Mouse (Mus musculus): ENCODE measurements around the gene Sh3bgrl3. TPM values are rescaled to one million over a fixed set of nuclear protein-coding genes. Genes with fewer than 3 reads are reported as not detected.

The Sh3bgrl3 gene
- total and polyA plus RNA-seq, 2 experiments, result 6.0 to 45.0 TPM

DNA sequence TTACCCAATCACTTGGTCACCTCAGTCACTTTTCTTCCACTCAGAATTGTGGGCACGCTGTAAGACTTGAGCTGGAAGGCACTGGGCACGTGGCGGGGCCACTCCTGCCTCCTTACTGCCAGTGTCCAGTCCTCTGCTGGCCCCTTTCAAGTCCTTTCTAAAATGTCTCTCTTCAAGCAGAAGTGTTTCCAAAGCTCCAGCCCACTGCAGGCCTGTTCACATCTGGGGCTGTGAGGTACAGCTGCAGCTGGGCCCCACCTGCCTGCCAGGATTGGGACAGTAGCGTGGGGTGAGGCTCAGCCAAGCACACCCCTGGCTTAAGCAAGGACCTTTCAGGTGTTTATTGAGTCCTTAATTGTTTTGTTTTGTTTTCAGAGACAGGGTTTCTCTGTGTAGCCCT lies 14.6 kb downstream of the Sh3bgrl3 start:
- TF ChIP-seq CTCF (IDR thresholded peaks at IDR 0.05; ENCODE audit: low read depth, low read length), result no peak
- no peak for TF ChIP-seq POLR2A (IDR thresholded peaks at IDR 0.05; ENCODE audit: extremely low read depth, insufficient read depth, low read length)
- H3K4me1 ChIP-seq (ENCODE audit: control insufficient read depth, insufficient read depth, low read length), result no peaks in the 10 kb centered on the region
- H3K27ac ChIP-seq (replicated peaks; ENCODE audit: insufficient read depth, low read depth, low read length), result no peak overlapping the region
- H3K79me2 ChIP-seq (ENCODE audit: control insufficient read depth, insufficient read depth, low read length), result no peaks in the 10 kb centered on the region
- no peak overlapping the region for H3K4me3 ChIP-seq (ENCODE audit: insufficient read depth, low read depth, low read length)
- no peaks in the 10 kb centered on the region for H3K27me3 ChIP-seq (ENCODE audit: control insufficient read depth, insufficient read depth, low read length)
- DNase-seq (ENCODE audit: extremely low read depth, low read depth, low spot score), result no peak
- no peak overlapping the region for H3K9ac ChIP-seq (ENCODE audit: low read depth, low read length)
- 97% methylated on average over 4 of the region's 4 CpGs for WGBS
- H3K36me3 ChIP-seq (ENCODE audit: control insufficient read depth, insufficient read depth, low read length), result no peaks in the 10 kb centered on the region

DNA sequence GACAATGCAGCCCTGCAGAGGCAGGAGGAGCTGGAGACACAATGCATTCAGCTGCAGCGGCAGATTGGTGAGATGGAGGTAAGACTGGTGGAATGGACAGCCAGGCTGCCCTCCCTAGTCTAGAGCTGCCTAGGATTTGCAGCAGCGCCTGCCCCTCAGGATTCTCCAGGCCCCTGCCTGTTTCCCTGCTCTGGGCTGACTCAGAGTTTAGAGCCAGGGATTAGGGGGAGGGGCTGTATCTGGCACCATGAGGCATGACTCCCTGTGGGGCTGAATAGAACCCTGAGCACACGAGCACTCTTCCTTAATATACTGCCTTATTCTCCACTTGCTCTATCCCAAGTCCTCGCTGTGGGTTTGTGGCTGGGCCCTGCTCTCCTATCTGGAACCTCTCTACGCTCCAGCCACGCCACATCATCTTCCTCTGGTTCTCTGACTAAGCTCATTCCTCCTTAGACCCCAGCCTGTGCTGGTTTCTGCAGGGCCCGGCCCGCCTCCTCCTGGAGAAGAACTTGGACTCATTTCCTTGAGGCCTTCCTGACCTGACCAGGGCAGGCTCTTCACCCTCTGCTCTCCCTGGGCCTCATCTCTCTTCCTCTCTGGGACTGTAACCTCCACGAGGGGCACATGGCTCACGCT lies 15.1 kb downstream of the Sh3bgrl3 start:
- no peak overlapping the region for H3K4me3 ChIP-seq (ENCODE audit: insufficient read depth, low read depth, low read length)
- no peak overlapping the region for H3K27ac ChIP-seq (replicated peaks; ENCODE audit: insufficient read depth, low read depth, low read length)
- H3K79me2 ChIP-seq (ENCODE audit: control insufficient read depth, insufficient read depth, low read length), result no peaks in the 10 kb centered on the region
- 84% methylated on average over 10 of the region's 10 CpGs for WGBS
- no peak overlapping the region for H3K9ac ChIP-seq (ENCODE audit: low read depth, low read length)
- no peak for DNase-seq (ENCODE audit: extremely low read depth, low read depth, low spot score)
- H3K4me1 ChIP-seq (ENCODE audit: control insufficient read depth, insufficient read depth, low read length), result no peaks in the 10 kb centered on the region
- no peaks in the 10 kb centered on the region for H3K36me3 ChIP-seq (ENCODE audit: control insufficient read depth, insufficient read depth, low read length)
- TF ChIP-seq CTCF (IDR thresholded peaks at IDR 0.05; ENCODE audit: low read depth, low read length) (no peak), POLR2A (IDR thresholded peaks at IDR 0.05; ENCODE audit: extremely low read depth, insufficient read depth, low read length) (no peak)
- H3K27me3 ChIP-seq (ENCODE audit: control insufficient read depth, insufficient read depth, low read length), result no peaks in the 10 kb centered on the region

DNA sequence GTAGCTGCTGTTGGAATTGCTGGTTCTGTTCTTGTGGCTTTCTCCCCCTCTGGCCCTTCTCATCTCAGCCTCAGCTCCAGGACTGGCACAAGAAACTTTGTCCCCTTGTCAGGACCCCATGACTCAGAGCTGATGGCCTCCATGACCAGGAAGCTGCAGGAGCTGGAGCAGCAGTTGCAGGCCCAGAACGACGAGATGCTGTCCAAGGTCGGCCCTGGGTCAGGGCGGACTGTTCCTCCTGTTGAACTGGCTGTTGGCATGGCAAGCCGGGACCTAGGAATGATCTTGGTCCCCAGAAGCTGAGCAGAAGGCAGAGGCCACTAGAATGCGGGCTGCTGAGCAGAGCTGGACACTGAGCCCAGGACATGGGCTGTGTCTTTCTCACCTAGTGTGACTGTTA lies 16.2 kb downstream of the Sh3bgrl3 start:
- no peak for DNase-seq (ENCODE audit: extremely low read depth, low read depth, low spot score)
- Histone ChIP-seq H3K9ac (ENCODE audit: low read depth, low read length) (no peak overlapping the region), H3K27me3 (ENCODE audit: control insufficient read depth, insufficient read depth, low read length) (no peaks in the 10 kb centered on the region), H3K4me3 (ENCODE audit: insufficient read depth, low read depth, low read length) (no peak overlapping the region), H3K27ac (replicated peaks; ENCODE audit: insufficient read depth, low read depth, low read length) (no peak overlapping the region), H3K36me3 (ENCODE audit: control insufficient read depth, insufficient read depth, low read length) (no peaks in the 10 kb centered on the region), H3K4me1 (ENCODE audit: control insufficient read depth, insufficient read depth, low read length) (no peaks in the 10 kb centered on the region), H3K79me2 (ENCODE audit: control insufficient read depth, insufficient read depth, low read length) (no peaks in the 10 kb centered on the region)
- no peak for TF ChIP-seq CTCF (IDR thresholded peaks at IDR 0.05; ENCODE audit: low read depth, low read length)
- TF ChIP-seq POLR2A (IDR thresholded peaks at IDR 0.05; ENCODE audit: extremely low read depth, insufficient read depth, low read length), result no peak
- 70% methylated on average over 6 of the region's 6 CpGs for WGBS

DNA sequence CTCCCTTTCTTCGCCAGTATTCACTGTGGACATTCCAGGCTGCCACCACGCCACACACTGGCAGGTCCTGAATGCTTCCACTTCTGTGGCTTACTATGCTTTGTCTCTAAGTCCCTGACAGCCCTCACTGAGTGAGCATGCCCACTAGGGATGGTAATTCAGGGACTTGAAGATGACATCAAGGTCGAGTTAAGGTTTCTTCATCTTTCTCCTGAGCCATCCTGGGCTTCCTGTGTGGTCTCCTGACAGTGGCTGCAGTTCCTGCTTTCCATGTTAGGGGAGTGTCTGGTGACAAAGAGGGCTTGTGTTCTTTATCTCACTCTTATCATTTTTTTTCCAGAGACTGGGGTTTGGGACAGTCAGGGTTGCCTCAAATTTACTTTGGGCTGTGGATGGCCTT lies 17.9 kb downstream of the Sh3bgrl3 start:
- TF ChIP-seq CTCF (IDR thresholded peaks at IDR 0.05; ENCODE audit: low read depth, low read length), result no peak
- TF ChIP-seq POLR2A (IDR thresholded peaks at IDR 0.05; ENCODE audit: extremely low read depth, insufficient read depth, low read length), result no peak
- 67% methylated on average over 3 of the region's 3 CpGs for WGBS
- H3K9ac ChIP-seq (ENCODE audit: low read depth, low read length), result no peak overlapping the region

DNA sequence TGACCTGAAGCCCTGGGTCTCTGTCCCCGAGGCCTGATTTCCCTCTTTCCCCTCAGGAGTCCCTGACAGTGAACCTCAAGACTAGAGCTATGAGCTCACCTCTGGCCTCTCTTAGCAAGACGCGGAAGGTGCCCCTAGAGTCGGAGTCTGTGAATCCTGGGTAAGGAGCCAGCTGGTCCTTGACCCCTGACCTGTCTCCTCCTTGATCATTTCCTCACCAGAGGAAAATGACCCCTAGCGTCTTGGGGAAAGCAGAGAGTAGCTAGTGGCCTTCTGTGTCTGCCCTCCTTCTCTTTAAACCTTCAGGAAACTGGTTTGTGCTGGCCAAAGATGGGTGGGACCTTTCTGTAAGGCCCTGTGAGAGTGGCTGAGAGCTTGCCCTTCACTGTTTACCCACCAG lies 20.4 kb downstream of the Sh3bgrl3 start:
- no peak overlapping the region for H3K9ac ChIP-seq (ENCODE audit: low read depth, low read length)
- H3K4me1 ChIP-seq (ENCODE audit: control insufficient read depth, insufficient read depth, low read length), result no peaks in the 10 kb centered on the region
- 74% methylated on average over 5 of the region's 5 CpGs for WGBS
- no peaks in the 10 kb centered on the region for H3K79me2 ChIP-seq (ENCODE audit: control insufficient read depth, insufficient read depth, low read length)
- no peak for DNase-seq (ENCODE audit: extremely low read depth, low read depth, low spot score)
- H3K27me3 ChIP-seq (ENCODE audit: control insufficient read depth, insufficient read depth, low read length), result no peaks in the 10 kb centered on the region
- no peak overlapping the region for H3K27ac ChIP-seq (replicated peaks; ENCODE audit: insufficient read depth, low read depth, low read length)
- no peaks in the 10 kb centered on the region for H3K36me3 ChIP-seq (ENCODE audit: control insufficient read depth, insufficient read depth, low read length)
- TF ChIP-seq CTCF (IDR thresholded peaks at IDR 0.05; ENCODE audit: low read depth, low read length) (no peak), POLR2A (IDR thresholded peaks at IDR 0.05; ENCODE audit: extremely low read depth, insufficient read depth, low read length) (no peak)
- H3K4me3 ChIP-seq (ENCODE audit: insufficient read depth, low read depth, low read length), result no peak overlapping the region

More for the DNA sequence above, 17.9 kb downstream of the Sh3bgrl3 start:
- H3K27me3 ChIP-seq (ENCODE audit: control insufficient read depth, insufficient read depth, low read length), result no peaks in the 10 kb centered on the region
- no peak overlapping the region for H3K4me3 ChIP-seq (ENCODE audit: insufficient read depth, low read depth, low read length)
- H3K36me3 ChIP-seq (ENCODE audit: control insufficient read depth, insufficient read depth, low read length), result no peaks in the 10 kb centered on the region
- no peak for DNase-seq (ENCODE audit: extremely low read depth, low read depth, low spot score)
- H3K27ac ChIP-seq (replicated peaks; ENCODE audit: insufficient read depth, low read depth, low read length), result no peak overlapping the region
- no peaks in the 10 kb centered on the region for H3K4me1 ChIP-seq (ENCODE audit: control insufficient read depth, insufficient read depth, low read length)
- no peaks in the 10 kb centered on the region for H3K79me2 ChIP-seq (ENCODE audit: control insufficient read depth, insufficient read depth, low read length)

DNA sequence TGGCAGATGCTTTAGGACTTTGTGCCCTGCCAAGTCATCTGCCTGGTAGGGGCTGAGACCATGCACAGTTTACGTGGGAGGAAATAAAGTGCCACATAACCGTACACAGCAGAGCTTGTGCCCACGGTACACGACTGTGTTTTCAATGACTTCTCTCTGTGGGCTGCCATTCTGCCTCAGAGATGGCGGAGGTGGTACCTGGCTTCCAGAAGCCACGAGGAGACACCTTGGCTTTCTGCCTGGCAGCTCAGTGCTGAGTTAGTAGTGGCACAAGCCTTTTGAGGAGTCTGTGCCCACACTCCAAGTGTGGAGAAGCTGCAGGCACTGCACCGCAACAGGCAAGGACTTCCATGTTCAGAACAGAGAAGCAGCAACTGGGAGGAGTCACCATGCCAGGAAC lies 20.9 kb downstream of the Sh3bgrl3 start:
- Histone ChIP-seq H3K4me1 (ENCODE audit: control insufficient read depth, insufficient read depth, low read length) (no peaks in the 10 kb centered on the region), H3K9ac (ENCODE audit: low read depth, low read length) (no peak overlapping the region), H3K79me2 (ENCODE audit: control insufficient read depth, insufficient read depth, low read length) (no peaks in the 10 kb centered on the region), H3K36me3 (ENCODE audit: control insufficient read depth, insufficient read depth, low read length) (no peaks in the 10 kb centered on the region), H3K4me3 (ENCODE audit: insufficient read depth, low read depth, low read length) (no peak overlapping the region), H3K27ac (replicated peaks; ENCODE audit: insufficient read depth, low read depth, low read length) (no peak overlapping the region), H3K27me3 (ENCODE audit: control insufficient read depth, insufficient read depth, low read length) (no peaks in the 10 kb centered on the region)
- WGBS, result 89% methylated on average over 7 of the region's 7 CpGs
- TF ChIP-seq CTCF (IDR thresholded peaks at IDR 0.05; ENCODE audit: low read depth, low read length) (no peak), POLR2A (IDR thresholded peaks at IDR 0.05; ENCODE audit: extremely low read depth, insufficient read depth, low read length) (no peak)
- no peak for DNase-seq (ENCODE audit: extremely low read depth, low read depth, low spot score)
